Mouse (Mus musculus): ENCODE data around the gene Cers2. TPM values are rescaled to one million over a fixed set of nuclear protein-coding genes. Genes with fewer than 3 reads are reported as not detected.
"Not testable (repeated sequence)": the region's sequence is repeated elsewhere in the genome, so short reads cannot be mapped to it uniquely, and the experiment has no call there.

The Cers2 gene
- polyA plus RNA-seq, 1 experiment = not detected

DNA sequence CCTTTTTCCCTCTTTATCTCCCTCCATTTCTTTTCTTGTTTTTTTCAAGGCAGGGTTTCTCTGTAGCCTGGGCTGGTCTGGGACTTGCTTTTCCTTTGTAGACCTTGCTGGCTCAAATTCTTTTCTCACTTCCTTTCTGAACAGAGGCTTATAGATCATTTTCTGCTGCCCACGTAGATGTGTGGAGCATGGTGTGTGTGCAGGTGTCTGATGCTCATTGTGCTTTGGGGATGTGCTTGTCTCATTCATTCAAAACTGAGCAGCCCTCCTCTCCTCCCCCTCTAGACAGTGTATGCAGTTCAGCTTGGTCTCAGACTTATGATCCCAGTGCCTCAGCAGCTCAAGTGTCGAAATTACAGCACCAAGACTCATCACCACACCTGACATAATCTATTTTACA is 4.5 kb downstream of the Cers2 start:
- TF ChIP-seq POLR2A (IDR thresholded peaks at IDR 0.05; ENCODE audit: insufficient read depth, low read depth, low read length) = no peak
- no peak for TF ChIP-seq CTCF (IDR thresholded peaks at IDR 0.05; ENCODE audit: insufficient read depth, low read depth, low read length)
- H3K4me1 ChIP-seq (ENCODE audit: control insufficient read depth, insufficient read depth, low read length) = peaks cover 18% of the 10 kb centered on the region
- 46% methylated on average over 2 of the region's 2 CpGs for WGBS
- H3K4me3 ChIP-seq (ENCODE audit: insufficient read depth, low read depth, low read length) = no peak overlapping the region
- no peak overlapping the region for H3K27ac ChIP-seq (ENCODE audit: insufficient read depth, low read depth, low read length)

DNA sequence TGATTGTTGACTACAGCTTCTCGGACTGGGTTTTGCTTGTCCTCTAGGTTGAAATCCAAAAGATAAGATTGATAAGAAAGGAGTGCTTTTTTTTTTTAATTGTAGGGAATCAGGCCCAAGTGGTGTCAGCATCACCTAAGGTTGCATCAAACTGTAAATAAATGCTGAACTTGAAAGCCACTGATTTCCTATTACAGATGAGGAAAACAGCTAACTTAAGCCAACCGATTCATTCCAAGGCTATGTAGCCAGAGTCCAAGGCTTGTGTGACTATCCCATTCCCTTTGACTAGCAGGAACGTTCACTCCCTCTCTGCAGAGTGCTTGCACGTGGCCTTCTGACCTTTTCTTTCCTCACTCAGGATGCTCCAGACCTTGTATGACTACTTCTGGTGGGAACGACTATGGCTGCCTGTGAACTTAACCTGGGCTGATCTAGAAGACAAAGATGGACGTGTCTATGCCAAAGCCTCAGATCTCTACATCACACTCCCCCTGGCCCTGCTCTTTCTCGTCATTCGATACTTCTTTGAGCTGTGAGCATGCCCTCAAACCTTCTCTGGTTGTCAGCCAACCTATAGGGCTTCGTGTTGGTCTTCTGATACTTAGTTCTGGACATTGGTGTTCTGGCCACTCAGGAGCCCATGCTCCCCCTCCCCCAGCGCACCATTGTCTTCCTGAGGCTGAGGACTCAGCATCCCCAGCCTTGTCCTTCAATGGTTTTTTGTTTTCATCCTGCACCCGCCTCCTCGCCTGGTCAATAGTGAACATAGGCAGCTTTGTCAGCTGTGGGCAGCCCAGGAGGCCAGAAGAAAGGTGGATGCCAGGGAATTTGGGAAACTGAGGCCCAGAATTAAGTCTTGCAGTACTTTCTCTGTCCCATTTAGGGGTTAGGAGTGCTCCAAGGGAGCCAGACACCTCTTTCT is 5.4 kb downstream of the Cers2 start:
- H3K27ac ChIP-seq (ENCODE audit: insufficient read depth, low read depth, low read length) = no peak overlapping the region
- no peak overlapping the region for H3K4me3 ChIP-seq (ENCODE audit: insufficient read depth, low read depth, low read length)
- WGBS = 70% methylated on average over 12 of the region's 12 CpGs
- peaks cover 15% of the 10 kb centered on the region for H3K4me1 ChIP-seq (ENCODE audit: control insufficient read depth, insufficient read depth, low read length)
- TF ChIP-seq POLR2A (IDR thresholded peaks at IDR 0.05; ENCODE audit: insufficient read depth, low read depth, low read length) (no peak), CTCF (IDR thresholded peaks at IDR 0.05; ENCODE audit: insufficient read depth, low read depth, low read length) (no peak)

DNA sequence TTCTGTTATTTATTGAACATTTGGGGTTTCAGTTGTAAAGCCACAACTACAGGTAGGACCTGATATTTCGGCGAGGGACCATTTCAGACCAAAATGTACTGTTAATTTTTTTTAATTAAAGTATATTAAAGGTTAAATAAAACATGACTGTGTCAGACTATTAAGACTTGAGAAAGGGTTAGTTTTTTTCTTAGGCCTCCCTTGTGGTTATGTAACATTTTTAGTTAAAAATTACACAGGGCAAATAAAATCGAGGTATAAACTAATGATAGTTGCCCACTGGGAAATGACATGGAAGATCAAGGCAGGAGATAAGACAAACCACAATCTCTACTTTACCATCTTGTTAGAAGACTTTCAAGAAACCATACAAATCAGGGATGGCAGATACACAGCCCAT is 8.8 kb downstream of the Cers2 start:
- WGBS = 90% methylated on average over 3 of the region's 3 CpGs
- no peak for TF ChIP-seq POLR2A (IDR thresholded peaks at IDR 0.05; ENCODE audit: insufficient read depth, low read depth, low read length)
- TF ChIP-seq CTCF (IDR thresholded peaks at IDR 0.05; ENCODE audit: insufficient read depth, low read depth, low read length) = no peak
- H3K27ac ChIP-seq (ENCODE audit: insufficient read depth, low read depth, low read length) = no peak overlapping the region
- H3K4me1 ChIP-seq (ENCODE audit: control insufficient read depth, insufficient read depth, low read length) = peaks cover 4% of the 10 kb centered on the region; the same call in 1 of the 2 replicates
- no peak overlapping the region for H3K4me3 ChIP-seq (ENCODE audit: insufficient read depth, low read depth, low read length)

DNA sequence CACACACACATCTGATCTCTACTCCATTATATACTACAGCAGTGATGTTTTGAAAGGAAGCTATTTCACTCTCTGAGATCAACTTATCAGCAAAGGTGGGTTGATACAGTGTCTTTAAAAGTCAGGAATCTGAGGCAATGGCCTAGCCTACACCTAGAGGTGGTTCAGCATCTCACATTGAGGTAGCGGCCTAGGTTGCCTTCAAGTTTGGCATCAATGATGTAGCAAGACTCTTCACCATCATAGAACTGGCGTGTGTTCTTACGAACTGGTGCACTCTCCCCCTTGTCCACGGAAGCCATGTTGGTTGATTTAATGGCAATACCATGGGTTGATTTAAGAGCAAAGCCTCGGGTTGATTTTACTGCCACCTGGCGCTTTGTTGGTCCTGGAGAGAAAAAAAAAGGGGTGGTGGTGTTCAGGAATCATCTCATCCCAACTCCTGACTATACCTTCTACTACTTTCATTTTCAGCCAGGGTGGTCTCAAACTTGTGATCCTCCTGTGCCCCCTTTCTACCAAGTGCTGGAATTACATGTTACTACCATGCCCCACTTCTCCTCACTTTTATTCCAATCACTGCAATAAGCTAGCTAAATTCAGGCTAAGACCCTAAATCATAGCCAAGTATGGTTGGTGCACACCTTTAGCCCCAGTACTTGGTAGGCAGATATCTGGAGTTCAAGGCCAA is 10.0 kb downstream of the Cers2 start:
- Histone ChIP-seq H3K4me3 (ENCODE audit: insufficient read depth, low read depth, low read length) (no peak overlapping the region), H3K4me1 (ENCODE audit: control insufficient read depth, insufficient read depth, low read length) (no peaks in the 10 kb centered on the region), H3K27ac (ENCODE audit: insufficient read depth, low read depth, low read length) (no peak overlapping the region)
- no peak for TF ChIP-seq CTCF (IDR thresholded peaks at IDR 0.05; ENCODE audit: insufficient read depth, low read depth, low read length)
- TF ChIP-seq POLR2A (IDR thresholded peaks at IDR 0.05; ENCODE audit: insufficient read depth, low read depth, low read length) = no peak
- WGBS = 91% methylated on average over 6 of the region's 6 CpGs

DNA sequence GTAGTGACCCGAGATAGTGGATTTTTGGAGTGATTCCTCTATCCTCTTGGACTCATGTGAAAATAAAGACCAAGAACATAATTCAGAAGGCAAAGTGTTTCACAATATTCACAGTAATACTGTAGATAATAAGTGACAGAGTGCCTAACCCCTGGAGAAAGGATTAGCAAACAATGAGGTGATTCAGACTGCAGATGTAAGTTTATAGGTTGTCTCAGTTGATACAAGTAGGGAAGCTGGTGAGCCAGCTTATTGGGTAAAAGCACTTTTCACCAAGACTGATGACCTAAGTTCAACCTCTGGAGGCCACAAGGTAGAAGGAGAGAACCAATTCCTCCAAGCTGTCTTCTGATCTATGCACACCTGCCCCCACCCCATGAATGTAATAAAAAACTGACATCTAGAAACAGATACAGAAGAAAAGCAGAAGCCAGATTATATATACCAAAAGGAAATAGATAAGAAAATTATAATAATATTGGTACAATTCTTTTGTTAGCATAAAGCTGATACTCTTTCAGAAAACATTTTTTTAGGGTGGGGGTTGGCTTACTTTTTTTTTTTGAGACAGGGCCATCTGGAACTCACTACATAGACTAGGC is 14.3 kb downstream of the Cers2 start:
- WGBS = 81% methylated on average over 1 of the region's 1 CpGs
- TF ChIP-seq CTCF (IDR thresholded peaks at IDR 0.05; ENCODE audit: insufficient read depth, low read depth, low read length) (no peak), POLR2A (IDR thresholded peaks at IDR 0.05; ENCODE audit: insufficient read depth, low read depth, low read length) (no peak)
- Histone ChIP-seq H3K27ac (ENCODE audit: insufficient read depth, low read depth, low read length) (no peak overlapping the region), H3K4me1 (ENCODE audit: control insufficient read depth, insufficient read depth, low read length) (no peaks in the 10 kb centered on the region), H3K4me3 (ENCODE audit: insufficient read depth, low read depth, low read length) (no peak overlapping the region)

DNA sequence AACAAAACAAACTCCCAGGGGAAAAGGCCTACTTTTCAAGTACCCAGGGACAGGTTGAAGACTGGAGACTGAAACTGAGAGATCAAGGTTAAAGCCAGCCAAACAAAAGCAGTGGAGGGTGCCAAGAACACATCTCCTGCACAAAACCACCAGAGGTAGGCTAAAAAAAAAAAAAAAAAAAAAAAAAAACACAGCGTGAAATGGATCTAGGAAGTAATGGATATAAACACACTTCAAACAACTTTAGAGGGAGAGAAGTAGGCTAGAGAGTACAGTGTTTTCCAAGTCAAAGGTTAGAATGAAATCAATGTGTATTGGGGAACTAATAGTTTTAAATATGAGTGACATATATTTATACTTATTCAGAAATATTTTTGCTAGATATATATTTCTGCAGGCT is 16.9 kb downstream of the Cers2 start:
- Histone ChIP-seq H3K27ac (ENCODE audit: insufficient read depth, low read depth, low read length) (no peak overlapping the region), H3K4me1 (ENCODE audit: control insufficient read depth, insufficient read depth, low read length) (no peaks in the 10 kb centered on the region), H3K4me3 (ENCODE audit: insufficient read depth, low read depth, low read length) (no peak overlapping the region)
- no peak for TF ChIP-seq CTCF (IDR thresholded peaks at IDR 0.05; ENCODE audit: insufficient read depth, low read depth, low read length)
- 64% methylated on average over 1 of the region's 1 CpGs for WGBS

DNA sequence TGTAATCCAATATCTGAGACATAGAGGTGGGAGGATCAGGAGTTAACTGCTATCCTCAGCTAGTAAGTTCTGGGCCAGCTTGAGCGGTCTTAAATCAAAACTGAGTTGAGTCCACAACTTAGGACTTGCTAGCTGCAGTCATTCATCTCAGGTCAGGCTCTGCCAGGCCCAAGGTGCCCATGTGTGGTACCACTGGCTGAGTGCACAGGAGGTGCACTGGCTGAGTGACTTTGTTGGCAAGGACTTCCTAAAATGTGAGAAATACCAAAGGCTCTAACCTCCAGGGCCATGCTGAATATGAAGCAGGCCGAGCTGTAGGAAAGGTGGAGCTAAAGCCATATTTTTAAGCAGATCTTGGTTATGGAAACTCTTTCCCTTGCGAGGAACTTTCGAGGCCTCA is 22.8 kb downstream of the Cers2 start:
- no peak overlapping the region for H3K4me3 ChIP-seq (ENCODE audit: insufficient read depth, low read depth, low read length)
- H3K27ac ChIP-seq (ENCODE audit: insufficient read depth, low read depth, low read length) = no peak overlapping the region
- no peaks in the 10 kb centered on the region for H3K4me1 ChIP-seq (ENCODE audit: control insufficient read depth, insufficient read depth, low read length)
- TF ChIP-seq POLR2A (IDR thresholded peaks at IDR 0.05; ENCODE audit: insufficient read depth, low read depth, low read length) (no peak), CTCF (IDR thresholded peaks at IDR 0.05; ENCODE audit: insufficient read depth, low read depth, low read length) (no peak)
- 93% methylated on average over 4 of the region's 4 CpGs for WGBS

DNA sequence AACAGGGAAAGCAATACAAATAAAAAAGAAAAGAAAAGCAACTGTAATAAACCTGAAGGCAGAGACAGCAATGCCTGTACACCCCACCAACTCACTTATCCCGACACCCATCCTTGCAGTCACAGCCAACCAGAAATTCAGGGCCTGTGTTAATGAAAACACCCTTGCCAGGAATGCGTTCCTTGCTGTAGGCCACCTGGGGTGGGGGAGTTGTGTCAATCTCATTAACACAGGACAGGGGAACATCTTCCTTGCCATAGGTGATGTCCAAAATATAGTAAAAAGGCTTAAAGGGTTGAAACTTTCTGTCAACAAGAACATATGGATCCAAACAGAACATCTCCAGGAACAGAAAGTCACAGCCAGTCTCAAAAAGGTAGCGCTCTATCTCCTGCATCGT is 23.7 kb downstream of the Cers2 start:
- no peaks in the 10 kb centered on the region for H3K4me1 ChIP-seq (ENCODE audit: control insufficient read depth, insufficient read depth, low read length)
- 90% methylated on average over 4 of the region's 4 CpGs for WGBS
- H3K4me3 ChIP-seq (ENCODE audit: insufficient read depth, low read depth, low read length) = no peak overlapping the region
- TF ChIP-seq POLR2A (IDR thresholded peaks at IDR 0.05; ENCODE audit: insufficient read depth, low read depth, low read length) (no peak), CTCF (IDR thresholded peaks at IDR 0.05; ENCODE audit: insufficient read depth, low read depth, low read length) (no peak)
- no peak overlapping the region for H3K27ac ChIP-seq (ENCODE audit: insufficient read depth, low read depth, low read length)

DNA sequence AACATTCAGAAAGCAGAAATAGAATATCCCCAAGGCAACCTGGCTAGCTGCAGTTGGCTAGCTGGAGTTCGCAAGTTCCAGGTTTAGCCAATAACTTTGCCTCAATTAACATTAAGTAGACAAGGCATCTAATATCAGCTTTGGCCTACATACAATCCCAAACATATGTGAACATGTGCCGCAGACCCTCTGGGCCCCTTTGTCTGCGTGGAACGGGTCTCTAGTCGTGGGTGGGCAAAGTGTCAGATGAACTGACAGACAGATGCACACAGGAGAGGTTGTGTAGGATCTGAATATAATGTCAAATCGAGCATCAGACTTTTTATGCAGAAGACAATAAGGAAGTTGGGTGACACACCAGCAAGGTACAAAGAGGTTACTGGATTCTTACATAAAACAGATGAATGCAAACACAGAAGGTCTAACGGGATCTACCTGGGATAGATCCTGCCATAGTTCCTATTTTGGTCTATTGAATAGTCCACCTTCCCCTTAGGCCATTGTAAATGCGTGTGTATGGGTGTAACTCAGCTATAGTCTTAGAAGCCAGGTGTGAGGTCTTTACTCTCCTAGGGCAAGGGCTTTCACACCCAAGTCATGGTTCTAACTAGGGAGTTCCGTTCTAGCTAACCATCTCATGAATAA is 28.9 kb downstream of the Cers2 start:
- 94% methylated on average over 9 of the region's 9 CpGs for WGBS
- H3K27ac ChIP-seq (ENCODE audit: insufficient read depth, low read depth, low read length); H3K4me1 ChIP-seq (ENCODE audit: control insufficient read depth, insufficient read depth, low read length); H3K4me3 ChIP-seq (ENCODE audit: insufficient read depth, low read depth, low read length): not testable (repeated sequence)

Measured in olfactory bulb, adult 2 months (tissue).